In genomic region chr4:153784401-153784800, GRCm38 (mm10) we compare ENCODE assay signal across 16 mouse cellular contexts.
A peak's percentile ranks its signal among the peaks of the same experiment; 100 is the strongest.
DNase-seq lines count a peak whose midpoint lies in the region; ATAC-seq lines count a peak whose summit lies in the region.
"Had no signal": no experiment of that assay in that cellular context is flagged by ENCODE, and none has a peak within 500 bp of the region (broad histone marks: within the 10 kb centered on the region; RNA-seq: fewer than 3 reads in every experiment).

No protein-coding gene starts in this region.

- no peak for ATAC-seq in hindbrain, embryonic 14.5 days (ENCODE audit: low FRiP score)
- no peak for ATAC-seq in midbrain, embryonic 15.5 days (replicated peaks)
- ATAC-seq: forebrain, embryonic 15.5 days; hindbrain, embryonic 16.5 days had no signal

- H3K9ac ChIP-seq in hindbrain, embryonic 14.5 days, result no peak overlapping the region
- H3K9ac ChIP-seq in midbrain, embryonic 15.5 days, result no peak overlapping the region
- H3K9ac ChIP-seq: embryonic facial prominence, embryonic 12.5 days; forebrain, embryonic 15.5 days; heart, embryonic 15.5 days had no signal

- H3K4me2 ChIP-seq in hindbrain, embryonic 14.5 days (replicated peaks), result no peak overlapping the region
- no peak overlapping the region for H3K4me2 ChIP-seq in midbrain, embryonic 15.5 days
- H3K4me2 ChIP-seq: embryonic facial prominence, embryonic 12.5 days; forebrain, embryonic 15.5 days; heart, embryonic 11.5 days; heart, embryonic 15.5 days had no signal

- H3K9me3 ChIP-seq in hindbrain, embryonic 10.5 days, result no peaks in the 10 kb centered on the region
- H3K9me3 ChIP-seq in hindbrain, embryonic 14.5 days (ENCODE audit: control insufficient read depth, low read length), result no peaks in the 10 kb centered on the region
- H3K9me3 ChIP-seq in midbrain, embryonic 10.5 days (replicated peaks), result no peaks in the 10 kb centered on the region
- H3K9me3 ChIP-seq in midbrain, embryonic 15.5 days, result no peaks in the 10 kb centered on the region
- H3K9me3 ChIP-seq: embryonic facial prominence, embryonic 12.5 days; forebrain, embryonic 15.5 days; heart, embryonic 15.5 days had no signal

- peaks cover 43% of the 10 kb centered on the region for H3K4me1 ChIP-seq in hindbrain, embryonic 10.5 days (replicated peaks)
- H3K4me1 ChIP-seq in hindbrain, embryonic 14.5 days (replicated peaks; ENCODE audit: control insufficient read depth, insufficient read depth, low read length), result no peaks in the 10 kb centered on the region
- H3K4me1 ChIP-seq in midbrain, embryonic 10.5 days, result peaks cover 45% of the 10 kb centered on the region
- H3K4me1 ChIP-seq in midbrain, embryonic 15.5 days, result peaks cover 5% of the 10 kb centered on the region; the same call in 1 of the 2 replicates
- H3K4me1 ChIP-seq: heart, embryonic 15.5 days had no signal

- H3K36me3 ChIP-seq in hindbrain, embryonic 10.5 days, result no peaks in the 10 kb centered on the region
- no peaks in the 10 kb centered on the region for H3K36me3 ChIP-seq in hindbrain, embryonic 14.5 days (replicated peaks; ENCODE audit: control insufficient read depth, insufficient read depth)
- H3K36me3 ChIP-seq in midbrain, embryonic 10.5 days, result no peaks in the 10 kb centered on the region
- no peaks in the 10 kb centered on the region for H3K36me3 ChIP-seq in midbrain, embryonic 15.5 days (replicated peaks)
- H3K36me3 ChIP-seq: embryonic facial prominence, embryonic 12.5 days; forebrain, embryonic 15.5 days; heart, embryonic 15.5 days had no signal

- 89% methylated on average over 11 of the region's 11 CpGs for WGBS in hindbrain, embryonic 10.5 days
- WGBS in hindbrain, embryonic 14.5 days, result 76% methylated on average over 11 of the region's 11 CpGs
- 90% methylated on average over 11 of the region's 11 CpGs for WGBS in midbrain, embryonic 10.5 days
- WGBS in midbrain, embryonic 15.5 days, result 85% methylated on average over 11 of the region's 11 CpGs

- peaks cover 6% of the 10 kb centered on the region; the same call in 1 of the 2 replicates for H3K27me3 ChIP-seq in hindbrain, embryonic 10.5 days (ENCODE audit: insufficient read depth, poor library complexity, severe bottlenecking)
- no peaks in the 10 kb centered on the region for H3K27me3 ChIP-seq in hindbrain, embryonic 14.5 days (ENCODE audit: control insufficient read depth, insufficient read depth, low read length)
- 0 out of 2 replicates have a peak, but pooled peaks cover 6% of the 10 kb centered on the region for H3K27me3 ChIP-seq in midbrain, embryonic 10.5 days (ENCODE audit: low read depth, poor library complexity, severe bottlenecking)
- H3K27me3 ChIP-seq in midbrain, embryonic 15.5 days (replicated peaks), result no peaks in the 10 kb centered on the region
- H3K27me3 ChIP-seq: embryonic facial prominence, embryonic 12.5 days; forebrain, embryonic 15.5 days; heart, embryonic 15.5 days had no signal

- peak overlapping the region; percentile 84 for H3K27ac ChIP-seq in hindbrain, embryonic 10.5 days
- H3K27ac ChIP-seq in hindbrain, embryonic 14.5 days, result no peak overlapping the region
- H3K27ac ChIP-seq in midbrain, embryonic 10.5 days (replicated peaks), result peak overlapping the region; percentile 77
- H3K27ac ChIP-seq in midbrain, embryonic 15.5 days, result no peak overlapping the region
- H3K27ac ChIP-seq: embryonic facial prominence, embryonic 12.5 days; forebrain, embryonic 15.5 days; heart, adult 2 months; heart, embryonic 15.5 days had no signal

- no peak overlapping the region for H3K4me3 ChIP-seq in hindbrain, embryonic 10.5 days
- no peak overlapping the region for H3K4me3 ChIP-seq in hindbrain, embryonic 14.5 days (replicated peaks; ENCODE audit: low read length)
- H3K4me3 ChIP-seq in midbrain, embryonic 10.5 days, result no peak overlapping the region
- no peak overlapping the region for H3K4me3 ChIP-seq in midbrain, embryonic 15.5 days
- H3K4me3 ChIP-seq: embryonic facial prominence, embryonic 12.5 days; forebrain, embryonic 15.5 days; heart, adult 2 months; heart, embryonic 15.5 days had no signal

- DNase-seq in cerebellum, postnatal 14 days, result peak; percentile 28 to 53
- no peak for DNase-seq in cerebellum, adult 11-12 months
- DNase-seq in hindbrain, embryonic 10.5 days (ENCODE audit: low spot score), result no peak
- no peak for DNase-seq in hindbrain, embryonic 14.5 days (ENCODE audit: low spot score)
- no peak for DNase-seq in midbrain, embryonic 10.5 days (ENCODE audit: low spot score)
- DNase-seq in urinary bladder, adult 18-20 months (ENCODE audit: low spot score in 2 of 2), result no peak
- DNase-seq: adrenal gland, postnatal 10 days; gastrocnemius, postnatal 14 days; heart, adult 2 months; heart, postnatal 14 days had no signal

Comparison
In these comparisons a context has a peak if more than half of its experiments do, and no peak if none do; other contexts are left out.
1. DNase-seq: peak in cerebellum, postnatal 14 days (2 of 2); none in cerebellum, adult 11-12 months (single experiment), hindbrain, embryonic 10.5 days (single experiment), hindbrain, embryonic 14.5 days (single experiment), midbrain, embryonic 10.5 days (single experiment) and urinary bladder, adult 18-20 months (0 of 2).
2. H3K27ac ChIP-seq: peak in hindbrain, embryonic 10.5 days (single experiment) and midbrain, embryonic 10.5 days (single experiment); none in hindbrain, embryonic 14.5 days (single experiment) and midbrain, embryonic 15.5 days (single experiment).